Mouse (Mus musculus): ENCODE data around the gene Pdk4. TPM values are rescaled to one million over a fixed set of nuclear protein-coding genes. Genes with fewer than 3 reads are reported as not detected.

The Pdk4 gene
- total and polyA plus RNA-seq, 3 experiments, result not detected

DNA sequence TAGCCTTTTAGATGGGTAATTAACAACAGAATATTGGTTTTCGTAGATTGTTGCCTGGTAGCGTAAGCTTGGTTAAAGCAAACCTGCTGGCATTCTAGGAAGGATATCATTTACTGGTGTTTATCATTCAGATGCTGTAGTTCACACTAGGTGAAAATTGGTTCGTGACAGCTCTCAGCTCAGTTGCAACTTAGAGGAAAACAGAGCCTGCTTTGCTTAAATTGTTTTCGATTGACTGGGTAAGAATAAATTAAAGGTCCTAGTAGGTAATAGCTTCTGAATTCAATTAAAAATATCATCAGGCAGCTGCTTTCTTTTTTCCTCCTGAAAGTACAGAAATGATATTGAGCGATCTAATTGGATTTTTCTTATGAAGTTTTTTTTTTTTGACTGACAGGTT lies 21.0 kb upstream of the Pdk4 start:
- no peak for DNase-seq (ENCODE audit: low read depth, low spot score)
- H3K36me3 ChIP-seq (ENCODE audit: control insufficient read depth in 1 of 2, insufficient read depth in 2 of 2, low read length in 2 of 2), result no peaks in the 10 kb centered on the region
- H3K79me2 ChIP-seq (ENCODE audit: control insufficient read depth, insufficient read depth, low read length, poor library complexity), result no peaks in the 10 kb centered on the region
- H3K4me3 ChIP-seq (ENCODE audit: control insufficient read depth in 1 of 2, insufficient read depth in 1 of 2, low read depth in 2 of 2, low read length in 2 of 2), result no peak overlapping the region
- no peak overlapping the region for H3K9ac ChIP-seq (ENCODE audit: control insufficient read depth, low read depth, low read length, poor library complexity, severe bottlenecking)
- H3K27me3 ChIP-seq (ENCODE audit: control insufficient read depth in 1 of 2, insufficient read depth in 2 of 2, low read length in 2 of 2), result no peaks in the 10 kb centered on the region; a peak in 1 of 4 replicates
- H3K27ac ChIP-seq (ENCODE audit: control insufficient read depth, low read depth, low read length), result no peak overlapping the region
- no peaks in the 10 kb centered on the region for H3K9me3 ChIP-seq (replicated peaks; ENCODE audit: insufficient read depth, low read length)
- TF ChIP-seq SMC3 (IDR thresholded peaks at IDR 0.05; ENCODE audit: low read depth, low read length) (no peak), UBTF (IDR thresholded peaks at IDR 0.05; ENCODE audit: borderline replicate concordance, insufficient read depth, low read depth, low read length) (no peak), ELF1 (IDR thresholded peaks at IDR 0.05; ENCODE audit: low read depth, low read length) (no peak), GATA1 (IDR thresholded peaks at IDR 0.05; ENCODE audit: low read depth, low read length) (no peak), RCOR1 (IDR thresholded peaks at IDR 0.05; ENCODE audit: low read depth, low read length) (no peak), KAT2A (conservative IDR thresholded peaks at IDR 0.05; ENCODE audit: low read depth, low read length) (no peak), CHD2 (IDR thresholded peaks at IDR 0.05; ENCODE audit: low read length) (no peak), MYB (IDR thresholded peaks at IDR 0.05; ENCODE audit: low read depth, low read length) (no peak), POLR2AphosphoS2 (IDR thresholded peaks at IDR 0.05; ENCODE audit: low read length) (no peak), POLR2AphosphoS5 (IDR thresholded peaks at IDR 0.05; ENCODE audit: borderline replicate concordance, low read depth, low read length) (no peak), USF1 (IDR thresholded peaks at IDR 0.05; ENCODE audit: low read depth, low read length) (no peak), ZMIZ1 (IDR thresholded peaks at IDR 0.05; ENCODE audit: low read depth, low read length) (no peak), SIN3A (IDR thresholded peaks at IDR 0.05; ENCODE audit: low read length) (no peak), MAFK (IDR thresholded peaks at IDR 0.05; ENCODE audit: borderline replicate concordance, low read depth, low read length) (no peak), JUND (IDR thresholded peaks at IDR 0.05; ENCODE audit: low read depth, low read length) (no peak), MAX (IDR thresholded peaks at IDR 0.05; ENCODE audit: low read length) (no peak)
- H3K4me1 ChIP-seq (ENCODE audit: control insufficient read depth in 1 of 2, insufficient read depth in 2 of 2, low read length in 2 of 2), result no peaks in the 10 kb centered on the region

GRCm38 (mm10) chr6:5509757-5510156 lies 13.6 kb upstream of the Pdk4 start:
- H3K9me3 ChIP-seq (replicated peaks; ENCODE audit: insufficient read depth, low read length), result no peaks in the 10 kb centered on the region
- no peak overlapping the region for H3K9ac ChIP-seq (ENCODE audit: control insufficient read depth, low read depth, low read length, poor library complexity, severe bottlenecking)
- H3K79me2 ChIP-seq (ENCODE audit: control insufficient read depth, insufficient read depth, low read length, poor library complexity), result no peaks in the 10 kb centered on the region
- no peak overlapping the region for H3K27ac ChIP-seq (ENCODE audit: control insufficient read depth, low read depth, low read length)
- H3K36me3 ChIP-seq (ENCODE audit: control insufficient read depth in 1 of 2, insufficient read depth in 2 of 2, low read length in 2 of 2), result no peaks in the 10 kb centered on the region
- no peak overlapping the region for H3K4me3 ChIP-seq (ENCODE audit: control insufficient read depth in 1 of 2, insufficient read depth in 1 of 2, low read depth in 2 of 2, low read length in 2 of 2)
- no peaks in the 10 kb centered on the region for H3K27me3 ChIP-seq (ENCODE audit: control insufficient read depth in 1 of 2, insufficient read depth in 2 of 2, low read length in 2 of 2)
- H3K4me1 ChIP-seq (ENCODE audit: control insufficient read depth in 1 of 2, insufficient read depth in 2 of 2, low read length in 2 of 2), result no peaks in the 10 kb centered on the region
- no peak for DNase-seq (ENCODE audit: low read depth, low spot score)
- TF ChIP-seq MYB (IDR thresholded peaks at IDR 0.05; ENCODE audit: low read depth, low read length), result no peak
- no peak for TF ChIP-seq GATA1 (IDR thresholded peaks at IDR 0.05; ENCODE audit: low read depth, low read length)
- TF ChIP-seq NELFE (IDR thresholded peaks at IDR 0.05; ENCODE audit: low read depth, low read length), result no peak
- TF ChIP-seq MXI1 (IDR thresholded peaks at IDR 0.05; ENCODE audit: low read depth, low read length), result no peak
- no peak for TF ChIP-seq POLR2AphosphoS2 (IDR thresholded peaks at IDR 0.05; ENCODE audit: low read length)
- TF ChIP-seq TCF12 (IDR thresholded peaks at IDR 0.05; ENCODE audit: low read depth, low read length), result no peak
- no peak for TF ChIP-seq EP300 (IDR thresholded peaks at IDR 0.05; ENCODE audit: low read depth in 1 of 2, low read length in 2 of 2)
- TF ChIP-seq RAD21 (IDR thresholded peaks at IDR 0.05; ENCODE audit: low read depth, low read length), result no peak
- TF ChIP-seq SMC3 (IDR thresholded peaks at IDR 0.05; ENCODE audit: low read depth, low read length), result no peak
- TF ChIP-seq MAX (IDR thresholded peaks at IDR 0.05; ENCODE audit: low read length), result no peak
- no peak for TF ChIP-seq E2F4 (IDR thresholded peaks at IDR 0.05; ENCODE audit: borderline replicate concordance, low read depth, low read length)
- no peak for TF ChIP-seq TBP (IDR thresholded peaks at IDR 0.05; ENCODE audit: low read depth, low read length)
- no peak for TF ChIP-seq SIN3A (IDR thresholded peaks at IDR 0.05; ENCODE audit: low read length)
- TF ChIP-seq CHD1 (IDR thresholded peaks at IDR 0.05; ENCODE audit: low read depth, low read length), result no peak

Measured in MEL (cell line).